Mouse (Mus musculus): ENCODE measurements around the gene Celf3. TPM values are rescaled to one million over a fixed set of nuclear protein-coding genes. Genes with fewer than 3 reads are reported as not detected.

Celf3 gene
- total RNA-seq, 2 experiments from 2014 or later = not detected

DNA sequence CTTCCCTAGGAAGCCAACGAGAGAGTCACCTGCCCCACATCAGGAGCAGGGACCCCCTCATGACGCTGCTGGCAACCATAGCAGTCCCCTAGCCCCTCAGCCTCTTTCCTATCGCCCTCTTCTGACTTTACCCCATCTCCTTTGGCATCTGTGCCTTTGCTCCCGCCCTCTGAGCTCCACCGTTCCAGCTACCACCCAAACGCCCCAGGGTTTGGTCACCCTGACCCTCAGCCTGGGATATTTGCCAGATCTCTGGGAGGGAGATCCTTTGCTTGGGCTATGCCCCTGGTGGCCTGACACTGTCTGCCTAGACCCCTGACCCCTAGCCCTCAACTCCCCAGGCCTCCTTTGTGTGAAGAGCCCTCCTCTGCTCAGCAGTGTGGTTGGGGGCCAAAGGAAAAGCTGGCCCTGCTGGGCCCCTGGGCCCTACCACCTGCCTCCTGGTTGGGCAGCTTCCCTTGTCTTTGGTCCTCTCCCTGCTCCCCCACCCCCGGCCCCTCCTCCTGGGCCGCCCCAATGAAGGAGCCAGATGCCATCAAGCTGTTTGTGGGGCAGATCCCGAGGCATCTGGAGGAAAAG lies 585 bp downstream of the Celf3 start:
- intact Hi-C loops (cut with DNase I) = no loop called here
- DNase-seq = no peak

DNA sequence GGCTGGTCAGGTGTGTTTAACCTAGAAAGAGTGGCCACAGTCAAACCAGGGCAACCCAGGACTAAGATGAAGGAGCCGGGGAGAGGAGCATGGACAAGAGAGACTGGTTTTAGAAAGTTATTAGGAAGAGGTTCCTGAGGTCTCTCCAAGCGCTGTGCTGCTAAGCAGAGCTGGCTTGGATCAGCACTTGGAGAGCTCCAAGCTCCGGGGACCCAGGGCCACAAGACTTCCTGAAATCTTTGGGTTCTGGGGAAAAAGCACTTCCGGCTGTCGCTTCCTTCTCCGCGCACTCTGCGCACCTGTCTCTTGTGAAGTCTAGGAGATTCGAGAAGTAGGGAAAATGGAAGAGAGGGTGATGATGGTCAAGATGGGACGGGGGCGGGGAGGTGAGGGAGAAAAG lies 1.5 kb downstream of the Celf3 start:
- peak in 1 of 2 experiments; percentile 26 for DNase-seq
- intact Hi-C loops (cut with DNase I) = no loop called here

GRCm38 (mm10) chr3:94480291-94480884 lies 2.3 kb downstream of the Celf3 start, which contains the start of gene Riiad1:
TSS of gene Riiad1 (minus strand) at chr3:94480341.
- intact Hi-C loops (cut with DNase I) = no loop called here
- no peak for DNase-seq

GRCm38 (mm10) chr3:94481429-94481828 lies 3.3 kb downstream of the Celf3 start:
- DNase-seq = no peak

GRCm38 (mm10) chr3:94482764-94483385 lies 4.8 kb downstream of the Celf3 start:
- peak in 1 of 2 experiments; percentile 10 for DNase-seq
- intact Hi-C loops (cut with DNase I) = no loop called here

More at GRCm38 (mm10) chr3:94481429-94481828, 3.3 kb downstream of the Celf3 start:
- intact Hi-C loops (cut with DNase I) = no loop called here

- DNase-seq = no peak
- intact Hi-C loops (cut with DNase I) = no loop called here
These were observed 5.8 kb downstream of the Celf3 start for GRCm38 (mm10) chr3:94483790-94484439.

DNA sequence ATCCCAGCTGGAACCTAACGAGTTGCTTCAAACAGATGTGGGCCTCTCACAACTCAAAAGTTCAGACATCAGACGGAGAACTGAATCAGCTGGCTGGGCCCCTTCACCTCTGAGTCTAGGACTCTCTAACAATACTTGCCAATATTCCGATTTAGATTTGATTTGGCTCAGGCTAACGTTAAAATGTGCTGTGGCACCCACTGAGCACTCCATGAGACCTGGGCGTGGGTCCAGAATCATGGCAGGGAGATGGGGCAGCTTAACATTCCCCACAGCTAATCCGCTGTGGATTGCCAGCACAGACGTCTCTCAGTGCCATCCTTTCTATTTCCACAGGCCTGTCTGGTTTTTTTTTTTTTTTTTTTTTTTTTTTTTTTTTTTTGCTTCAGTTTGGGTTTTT lies 7.8 kb downstream of the Celf3 start:
- intact Hi-C loops (cut with DNase I) = no loop called here
- DNase-seq = no peak

DNA sequence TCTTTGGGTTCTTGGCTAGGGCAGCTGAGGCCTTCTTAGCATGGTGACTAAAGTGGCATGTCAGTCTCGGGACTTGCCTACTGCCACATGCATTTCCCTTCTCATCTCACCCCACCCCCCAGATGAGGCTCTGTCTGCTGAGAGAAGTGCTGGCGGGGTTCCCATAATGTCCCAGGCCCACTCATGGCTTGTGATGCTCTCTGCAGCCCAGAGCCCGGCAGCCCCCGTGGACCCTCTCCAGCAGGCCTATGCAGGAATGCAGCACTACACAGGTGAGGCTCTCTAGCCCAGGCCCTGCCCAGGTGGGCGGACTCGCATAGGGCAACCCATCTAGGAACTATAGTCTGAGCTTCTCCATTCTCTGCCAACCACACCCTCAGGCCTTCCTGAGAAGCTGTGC lies 9.5 kb downstream of the Celf3 start:
- intact Hi-C loops (cut with DNase I) = no loop called here
- no peak for DNase-seq

GRCm38 (mm10) chr3:94497162-94497561 lies 19.1 kb downstream of the Celf3 start:
- intact Hi-C loops (cut with DNase I) = no loop called here
- no peak for DNase-seq

DNA sequence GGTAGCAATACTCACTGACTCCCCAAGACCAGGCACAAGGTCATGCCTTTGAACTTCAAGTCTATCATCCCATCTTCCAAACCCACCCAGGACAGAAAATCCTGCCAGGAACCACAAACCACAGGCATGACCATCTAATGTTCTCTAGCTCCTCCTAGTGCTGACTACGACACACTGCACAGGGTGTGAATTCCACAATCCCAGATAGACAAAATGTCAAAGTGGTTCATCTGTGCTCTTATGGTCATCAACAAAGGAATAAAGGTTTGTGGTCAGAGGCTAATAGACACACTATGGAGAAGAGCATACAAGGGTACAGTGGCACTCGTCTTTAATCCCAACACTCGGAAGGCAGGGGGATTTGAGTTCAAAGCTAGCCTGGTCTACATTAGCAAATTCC lies 24.1 kb downstream of the Celf3 start:
- intact Hi-C loops (cut with DNase I) = loop anchor here (2.0 to 5.0 kb wide), 2 partner anchors 45 to 135 kb away; no protein-coding TSS in a partner anchor
- DNase-seq = peak in 1 of 2 experiments; percentile 42

- DNase-seq = peak in 1 of 2 experiments; percentile 16
These were observed 28.6 kb downstream of the Celf3 start for GRCm38 (mm10) chr3:94506664-94507063.

DNA sequence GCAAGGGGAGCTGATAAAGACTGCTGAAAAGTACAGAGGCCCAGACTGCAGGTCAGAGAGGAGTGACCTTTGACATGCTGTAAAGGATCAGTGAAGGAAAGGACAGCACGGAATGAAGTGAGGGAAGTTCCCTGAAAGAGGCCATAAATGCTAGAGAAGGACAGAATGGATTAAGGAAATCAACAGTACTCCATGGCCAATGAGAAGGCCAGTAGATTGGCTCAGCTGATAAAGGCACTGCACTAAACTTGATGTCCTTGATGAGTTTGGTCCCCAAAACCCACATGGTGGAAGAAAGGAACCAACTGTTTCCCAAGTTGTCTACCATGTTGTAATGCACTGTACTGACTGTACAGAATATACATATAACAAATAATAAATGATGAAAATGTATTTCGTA lies 48.6 kb downstream of the Celf3 start:
- DNase-seq = no peak
- intact Hi-C loops (cut with DNase I) = no loop called here

More at GRCm38 (mm10) chr3:94506664-94507063, 28.6 kb downstream of the Celf3 start:
- intact Hi-C loops (cut with DNase I) = no loop called here

DNA sequence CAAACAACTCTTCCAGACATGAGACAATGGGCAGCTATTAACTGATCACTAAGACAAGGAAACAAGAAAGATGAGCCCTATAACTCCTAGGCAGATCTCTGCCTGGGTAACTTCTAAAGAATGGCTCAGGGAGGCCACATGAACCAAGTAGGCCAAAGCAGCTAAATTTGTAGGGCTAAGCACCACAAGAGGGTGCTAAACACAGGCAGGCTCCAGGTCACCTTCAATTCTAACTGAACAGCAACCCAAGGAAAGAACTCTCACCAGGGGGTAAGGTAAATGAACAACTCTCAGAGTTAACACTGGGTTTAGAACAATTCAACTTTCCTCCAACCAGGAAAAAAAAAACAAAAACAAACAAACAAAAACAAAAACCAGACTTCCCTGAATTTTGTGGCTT lies 55.9 kb downstream of the Celf3 start:
- peak; percentile 23 to 54 for DNase-seq
- intact Hi-C loops (cut with DNase I) = loop anchor here (5.0 kb wide), 1 partner anchor 68 kb away; no protein-coding TSS in a partner anchor

- no peak for DNase-seq
- intact Hi-C loops (cut with DNase I) = no loop called here
These were observed 59.1 kb downstream of the Celf3 start for GRCm38 (mm10) chr3:94537187-94537586.

Other genes starting within 250 kb of the Celf3 start
- gene Gm4778, start 214.3 kb upstream of the Celf3 start, total RNA-seq (2021) = not detected
- gene Them4, start 168.2 kb upstream of the Celf3 start, total RNA-seq (2021) = 10 to 100 TPM; 12.6 to 14.9 TPM
- gene Them5, start 136.2 kb upstream of the Celf3 start, total RNA-seq (2021) = not detected
- under 1 TPM in 1 of 2 experiments, not detected in 1; 0.29 TPM for gene C2cd4d, start 115.9 kb upstream of the Celf3 start, total RNA-seq (2021)
- gene Rorc, start 105.5 kb upstream of the Celf3 start, total RNA-seq (2021) = 10 to 100 TPM; 29.6 to 33.1 TPM
- under 1 TPM; 0.14 to 0.37 TPM for gene Lingo4, start 79.8 kb upstream of the Celf3 start, total RNA-seq (2021)
- 1 to 10 TPM; 3.8 to 4.8 TPM for gene Tdrkh, start 65.0 kb upstream of the Celf3 start, total RNA-seq (2021)
- gene Mrpl9, start 35.0 kb upstream of the Celf3 start, total RNA-seq (2021) = 10 to 100 TPM; 62.4 to 66.5 TPM
- gene Oaz3, start 34.4 kb upstream of the Celf3 start, total RNA-seq (2021) = not detected
- under 1 TPM in 1 of 2 experiments, not detected in 1; 0.37 TPM for gene Riiad1, start 2.0 kb downstream of the Celf3 start, total RNA-seq (2021)
- gene Snx27, start 104.4 kb downstream of the Celf3 start, total RNA-seq (2021) = 10 to 100 TPM; 24.4 to 28.6 TPM
- not detected for gene Gm10972, start 164.8 kb downstream of the Celf3 start, total RNA-seq (2021)
- gene Tuft1, start 180.6 kb downstream of the Celf3 start, total RNA-seq (2021) = 1 to 10 TPM; 3.1 to 3.9 TPM
- gene Selenbp2, start 215.3 kb downstream of the Celf3 start, total RNA-seq (2021) = 10 to 100 TPM in 1 of 2 experiments, 1 to 10 TPM in 1; 8.7 to 11.6 TPM